Comparison of ENCODE assay signal across 9 mouse cellular contexts in genomic region chr16:23986871-23987270, GRCm38 (mm10). TPM values are rescaled to one million over a fixed set of nuclear protein-coding genes. Genes with fewer than 3 reads are reported as not detected.
A peak's percentile ranks its signal among the peaks of the same experiment; 100 is the strongest.
DNase-seq lines count a peak whose midpoint lies in the region; ATAC-seq lines count a peak whose summit lies in the region.
"Had no signal": no experiment of that assay in that cellular context is flagged by ENCODE, and none has a peak within 500 bp of the region (broad histone marks: within the 10 kb centered on the region; RNA-seq: fewer than 3 reads in every experiment).

No protein-coding gene starts in this region.

- peak overlapping the region; percentile 91 for H3K4me3 ChIP-seq in heart, embryonic 16.5 days (ENCODE audit: low read length)
- peak overlapping the region; percentile 59 for H3K4me3 ChIP-seq in limb, embryonic 11.5 days (ENCODE audit: low read depth, low read length)

- H3K9ac ChIP-seq in heart, embryonic 16.5 days (ENCODE audit: low read length): peak overlapping the region; percentile 98
- H3K9ac ChIP-seq in limb, embryonic 11.5 days (ENCODE audit: low read length): peak overlapping the region; percentile 35; the same call in 1 of the 2 replicates

- no peaks in the 10 kb centered on the region for H3K9me3 ChIP-seq in heart, embryonic 16.5 days (replicated peaks; ENCODE audit: control insufficient read depth, low read length)
- no peaks in the 10 kb centered on the region for H3K9me3 ChIP-seq in limb, embryonic 11.5 days (ENCODE audit: control insufficient read depth, low read length)

- H3K4me1 ChIP-seq in heart, embryonic 16.5 days (ENCODE audit: control insufficient read depth, insufficient read depth, low read length): peaks cover 37% of the 10 kb centered on the region
- H3K4me1 ChIP-seq in limb, embryonic 11.5 days (ENCODE audit: control insufficient read depth, insufficient read depth, low read length): peaks cover 19% of the 10 kb centered on the region; the same call in 1 of the 2 replicates

- no peaks in the 10 kb centered on the region for H3K36me3 ChIP-seq in heart, embryonic 16.5 days (ENCODE audit: control insufficient read depth, insufficient read depth)
- H3K36me3 ChIP-seq in limb, embryonic 11.5 days (ENCODE audit: control insufficient read depth, insufficient read depth, low read length): no peaks in the 10 kb centered on the region

- peak overlapping the region; percentile 96 for H3K27ac ChIP-seq in heart, embryonic 16.5 days (ENCODE audit: low read length)
- H3K27ac ChIP-seq in limb, embryonic 11.5 days (replicated peaks; ENCODE audit: low read depth, low read length): no peak overlapping the region

- H3K27me3 ChIP-seq in heart, embryonic 16.5 days (ENCODE audit: control insufficient read depth, insufficient read depth, low read length): no peaks in the 10 kb centered on the region
- peaks cover 10% of the 10 kb centered on the region; the same call in 1 of the 2 replicates for H3K27me3 ChIP-seq in limb, embryonic 11.5 days (ENCODE audit: control insufficient read depth, insufficient read depth, low read length)

- peak overlapping the region; percentile 98 for H3K4me2 ChIP-seq in heart, embryonic 16.5 days (ENCODE audit: low read depth, low read length)
- H3K4me2 ChIP-seq in limb, embryonic 11.5 days (ENCODE audit: low read depth, severe bottlenecking): peak overlapping the region; percentile 87

- ATAC-seq in heart, embryonic 16.5 days (replicated peaks; ENCODE audit: extremely low read depth, insufficient read depth, low FRiP score): no peak
- no peak for ATAC-seq in limb, embryonic 11.5 days (ENCODE audit: insufficient number of reproducible peaks, low FRiP score, low TSS enrichment, low read depth)
- ATAC-seq in megakaryocyte progenitor cell, adult 5-6 weeks (replicated peaks; ENCODE audit: poor library complexity): no peak

- DNase-seq in urinary bladder, postnatal 25 days (ENCODE audit: low spot score): peak; percentile 33
- no peak for DNase-seq in urinary bladder, postnatal 10 days (ENCODE audit: low spot score)
- peak; percentile 71 to 72 for DNase-seq in cerebellum, postnatal 25 days
- peak; percentile 62 for DNase-seq in limb, embryonic 11.5 days (ENCODE audit: low spot score)
- peak; percentile 54 for DNase-seq in neural tube, embryonic 10.5 days (ENCODE audit: extremely low spot score, low spot score)
- no peak for DNase-seq in left cerebral cortex, adult 18-20 months (ENCODE audit: low spot score in 2 of 2)

- under 1% methylated on average over 17 of the region's 17 CpGs for WGBS in heart, embryonic 16.5 days
- whole genome bisulfite sequencing in limb, embryonic 11.5 days: 0% methylated on average over 17 of the region's 17 CpGs

RNA-seq across cellular contexts. Expression of gene Gm37419, which starts 1.4 kb away (rescaled TPM):
- polyA plus RNA-seq in heart, embryonic 16.5 days (2015; fragmentation: Nextera tagmentation; extraction: Ambion mirVana): not detected in 2 replicates
- not detected in 2 replicates for polyA plus RNA-seq in limb, embryonic 11.5 days (2014; fragmentation: Nextera tagmentation; extraction: Ambion mirVana)
- total RNA-seq in megakaryocyte progenitor cell, adult 5-6 weeks (2015): not detected in 2 replicates
- total RNA-seq in megakaryocyte progenitor cell, adult 5-6 weeks (2017): not detected in 2 replicates
- not detected for total RNA-seq in left cerebral cortex, adult 18-20 months (2021)
- total RNA-seq: heart, adult 18-20 months had no signal

RNA-seq across cellular contexts. Expression of gene Bcl6, which starts 1.8 kb away (rescaled TPM):
- 0.81 and 1.2 TPM in 2 replicates for polyA plus RNA-seq in heart, embryonic 16.5 days (2015; fragmentation: Nextera tagmentation; extraction: Ambion mirVana)
- 0.23 and 0.24 TPM in 2 replicates for polyA plus RNA-seq in limb, embryonic 11.5 days (2014; fragmentation: Nextera tagmentation; extraction: Ambion mirVana)
- total RNA-seq in megakaryocyte progenitor cell, adult 5-6 weeks (2015): 4.1 and 6.9 TPM in 2 replicates
- total RNA-seq in megakaryocyte progenitor cell, adult 5-6 weeks (2017): 2.4 and 3.2 TPM in 2 replicates
- total RNA-seq in left cerebral cortex, adult 18-20 months (2021): 10 to 100 TPM; 28.4 TPM

RNA-seq across cellular contexts. Expression of gene Rtp2, which starts 54.7 kb away (rescaled TPM):
- not detected in 2 replicates for polyA plus RNA-seq in heart, embryonic 16.5 days (2015; fragmentation: Nextera tagmentation; extraction: Ambion mirVana)
- polyA plus RNA-seq in limb, embryonic 11.5 days (2014; fragmentation: Nextera tagmentation; extraction: Ambion mirVana): not detected in 2 replicates
- not detected in 2 replicates for total RNA-seq in megakaryocyte progenitor cell, adult 5-6 weeks (2015)
- total RNA-seq in megakaryocyte progenitor cell, adult 5-6 weeks (2017): not detected in 2 replicates
- under 1 TPM in 1 of 2 experiments, not detected in 1; 0.42 TPM for total RNA-seq in left cerebral cortex, adult 18-20 months (2021)
- total RNA-seq: heart, adult 18-20 months had no signal

Comparison
In these comparisons a context has a peak if more than half of its experiments do, and no peak if none do; other contexts are left out.
1. DNase-seq: peak in urinary bladder, postnatal 25 days (single experiment), cerebellum, postnatal 25 days (2 of 2), limb, embryonic 11.5 days (single experiment) and neural tube, embryonic 10.5 days (single experiment); none in urinary bladder, postnatal 10 days (single experiment) and left cerebral cortex, adult 18-20 months (0 of 2).